Mouse (Mus musculus): Measurements from ENCODE around the gene Sh3kbp1. TPM values are rescaled to one million over a fixed set of nuclear protein-coding genes. Genes with fewer than 3 reads are reported as not detected.
A peak's percentile ranks its signal among the peaks of the same experiment; 100 is the strongest.

Sh3kbp1 gene
- polyA plus RNA-seq, 1 experiment from 2014 or later = 35.0 TPM

GRCm38 (mm10) chrX:159973730-159974129 lies 346.7 kb downstream of the Sh3kbp1 start:
- no peak for ATAC-seq (ENCODE audit: insufficient number of reproducible peaks, insufficient read depth, low FRiP score, low read depth)
- no peak overlapping the region for H3K9ac ChIP-seq (replicated peaks; ENCODE audit: low read depth, low read length)
- H3K4me1 ChIP-seq (ENCODE audit: control insufficient read depth, insufficient read depth, low read length) = no peaks in the 10 kb centered on the region
- H3K9me3 ChIP-seq (ENCODE audit: control insufficient read depth, low read depth, low read length) = no peaks in the 10 kb centered on the region
- no peak overlapping the region for H3K27ac ChIP-seq (ENCODE audit: low read length)
- H3K4me2 ChIP-seq (replicated peaks; ENCODE audit: low read depth, low read length) = no peak overlapping the region
- no peaks in the 10 kb centered on the region for H3K27me3 ChIP-seq (ENCODE audit: control insufficient read depth, insufficient read depth, low read length)
- H3K36me3 ChIP-seq (ENCODE audit: control insufficient read depth, insufficient read depth, low read length) = no peaks in the 10 kb centered on the region
- H3K4me3 ChIP-seq (ENCODE audit: low read depth, low read length) = no peak overlapping the region
- 31% methylated on average over 5 of the region's 5 CpGs for WGBS

GRCm38 (mm10) chrX:159976243-159976642 lies 349.2 kb downstream of the Sh3kbp1 start:
- 68% methylated on average over 3 of the region's 3 CpGs for WGBS
- no peak for ATAC-seq (ENCODE audit: insufficient number of reproducible peaks, insufficient read depth, low FRiP score, low read depth)
- no peak overlapping the region for H3K27ac ChIP-seq (ENCODE audit: low read length)
- no peak overlapping the region for H3K4me2 ChIP-seq (replicated peaks; ENCODE audit: low read depth, low read length)
- no peak overlapping the region for H3K4me3 ChIP-seq (ENCODE audit: low read depth, low read length)
- H3K9me3 ChIP-seq (ENCODE audit: control insufficient read depth, low read depth, low read length) = no peaks in the 10 kb centered on the region
- no peaks in the 10 kb centered on the region for H3K36me3 ChIP-seq (ENCODE audit: control insufficient read depth, insufficient read depth, low read length)
- no peaks in the 10 kb centered on the region for H3K4me1 ChIP-seq (ENCODE audit: control insufficient read depth, insufficient read depth, low read length)
- H3K9ac ChIP-seq (replicated peaks; ENCODE audit: low read depth, low read length) = no peak overlapping the region
- no peaks in the 10 kb centered on the region for H3K27me3 ChIP-seq (ENCODE audit: control insufficient read depth, insufficient read depth, low read length)

- H3K4me1 ChIP-seq (ENCODE audit: control insufficient read depth, insufficient read depth, low read length) = no peaks in the 10 kb centered on the region
- no peak within 1 kb of the TSS for H3K27ac ChIP-seq (ENCODE audit: low read length)
- ATAC-seq (ENCODE audit: insufficient number of reproducible peaks, insufficient read depth, low FRiP score, low read depth) = peak; percentile 84
- peak within 1 kb of the TSS; percentile 36 for H3K4me3 ChIP-seq (ENCODE audit: low read depth, low read length)
- 30% methylated on average over 53 of the region's 108 CpGs for WGBS
- H3K36me3 ChIP-seq (ENCODE audit: control insufficient read depth, insufficient read depth, low read length) = no peaks in the 10 kb centered on the region
- H3K27me3 ChIP-seq (ENCODE audit: control insufficient read depth, insufficient read depth, low read length) = 0 out of 2 replicates have a peak, but pooled peaks cover 2% of the 10 kb centered on the region
- H3K4me2 ChIP-seq (replicated peaks; ENCODE audit: low read depth, low read length) = peak within 1 kb of the TSS; percentile 68
- peak within 1 kb of the TSS; percentile 21; the same call in 1 of the 2 replicates for H3K9ac ChIP-seq (replicated peaks; ENCODE audit: low read depth, low read length)
- H3K9me3 ChIP-seq (ENCODE audit: control insufficient read depth, low read depth, low read length) = no peaks in the 10 kb centered on the region
These were observed 361.2 kb downstream of the Sh3kbp1 start, which contains the start of gene Map3k15 for GRCm38 (mm10) chrX:159988002-159988960. Gene Map3k15 (plus strand): TSS chrX:159988433.

GRCm38 (mm10) chrX:159995808-159996207 lies 368.7 kb downstream of the Sh3kbp1 start:
- Histone ChIP-seq H3K9ac (replicated peaks; ENCODE audit: low read depth, low read length) (no peak overlapping the region), H3K36me3 (ENCODE audit: control insufficient read depth, insufficient read depth, low read length) (no peaks in the 10 kb centered on the region), H3K9me3 (ENCODE audit: control insufficient read depth, low read depth, low read length) (no peaks in the 10 kb centered on the region), H3K27ac (ENCODE audit: low read length) (no peak overlapping the region), H3K4me3 (ENCODE audit: low read depth, low read length) (no peak overlapping the region), H3K27me3 (ENCODE audit: control insufficient read depth, insufficient read depth, low read length) (no peaks in the 10 kb centered on the region), H3K4me1 (ENCODE audit: control insufficient read depth, insufficient read depth, low read length) (no peaks in the 10 kb centered on the region), H3K4me2 (replicated peaks; ENCODE audit: low read depth, low read length) (no peak overlapping the region)
- no peak for ATAC-seq (ENCODE audit: insufficient number of reproducible peaks, insufficient read depth, low FRiP score, low read depth)
- WGBS = 83% methylated on average over 6 of the region's 6 CpGs

Other genes with a start within 250 kb of the Sh3kbp1 start
- gene Map7d2, start 212.7 kb upstream of the Sh3kbp1 start, polyA plus RNA-seq (2014; fragmentation: Nextera tagmentation; extraction: Ambion mirVana) = 2.4 and 2.5 TPM in 2 replicates
- 26.4 and 26.5 TPM in 2 replicates for gene Bclaf3, start 100.6 kb upstream of the Sh3kbp1 start, polyA plus RNA-seq (2014; fragmentation: Nextera tagmentation; extraction: Ambion mirVana)

All from stomach, embryonic 14.5 days (tissue).